Mouse (Mus musculus) stomach, postnatal 0 days (tissue): ENCODE measurements around the gene Fry.

ENCODE experiments used
- CTCF ChIP-seq: IDR thresholded peaks from 2 replicates; pipeline ENCODE4 v1.5.1; 2016; ENCODE audit warnings: antibody characterized with exemption, low read depth, mild to moderate bottlenecking, moderate library complexity
- EP300 ChIP-seq: optimal IDR thresholded peaks from 2 replicates; pipeline ENCODE3; 2016; ENCODE audit warnings: antibody characterized with exemption

- TF ChIP-seq CTCF, result peak; percentile 61
- TF ChIP-seq EP300, result no peak
Measured at GRCm38 (mm10) chr5:150257764-150258163, 139.3 kb downstream of the Fry start.
